Mouse (Mus musculus) hindbrain, embryonic 12.5 days (tissue): ENCODE measurements around the gene Notch2. TPM values are rescaled to one million over a fixed set of nuclear protein-coding genes. Genes with fewer than 3 reads are reported as not detected.

Source experiments
- ATAC-seq: fragments of 200-750 bp; cut with Nextera tagmentation; 2 replicates; pipeline ENCODE4 v1.8.0; 2017; ENCODE audit warnings: moderate TSS enrichment; ENCODE audit not compliant: low FRiP score
- H3K27ac ChIP-seq: fragments of 300-500 bp; sonication (generic); 2 replicates; pipeline ENCODE4 v1.5.1; 2016; ENCODE audit warnings: mild to moderate bottlenecking
- H3K27me3 ChIP-seq: fragments of 300-500 bp; sonication (generic); 2 replicates; pipeline ENCODE4 v1.6.1; 2016; ENCODE audit warnings: mild to moderate bottlenecking
- H3K36me3 ChIP-seq: fragments of 300-500 bp; sonication (generic); 2 replicates; pipeline ENCODE4 v1.6.1; 2016; ENCODE audit warnings: mild to moderate bottlenecking
- H3K4me1 ChIP-seq: fragments of 300-500 bp; sonication (generic); 2 replicates; pipeline ENCODE4 v1.6.1; 2016
- H3K4me2 ChIP-seq: fragments of 300-500 bp; sonication (generic); replicated peaks from 2 replicates; pipeline ENCODE4 v1.6.1; 2016; ENCODE audit warnings: mild to moderate bottlenecking
- H3K4me3 ChIP-seq: fragments of 300-500 bp; sonication (generic); 2 replicates; pipeline ENCODE4 v1.5.1; 2016; ENCODE audit warnings: mild to moderate bottlenecking
- H3K9ac ChIP-seq: fragments of 300-500 bp; sonication (generic); 2 replicates; pipeline ENCODE4 v1.6.1; 2016; ENCODE audit warnings: mild to moderate bottlenecking, moderate library complexity
- H3K9me3 ChIP-seq: fragments of 300-500 bp; sonication (generic); replicated peaks from 2 replicates; pipeline ENCODE4 v1.6.1; 2016; ENCODE audit warnings: mild to moderate bottlenecking
- WGBS: fragments of 180-500 bp; shearing (Covaris S2); methylation state at CpG from one replicate; pipeline ENCODE4 v1.1.7; 2016; 5-methylcytosine and 5-hydroxymethylcytosine counted together
- polyA plus RNA-seq: library from polyadenylated mRNA; unstranded; fragments of >200 nt; fragmentation: Nextera tagmentation; extraction: Ambion mirVana; gene quantifications from 2 replicates; pipeline ENCODE4 v1.2.1, GENCODE M21; 2016

The Notch2 gene
- polyA plus RNA-seq, 1 experiment from 2014 or later, result 26.5 TPM

GRCm38 (mm10) chr3:98158646-98159045 is 145.3 kb downstream of the Notch2 start:
- WGBS, result 72% methylated on average over 4 of the region's 4 CpGs

DNA sequence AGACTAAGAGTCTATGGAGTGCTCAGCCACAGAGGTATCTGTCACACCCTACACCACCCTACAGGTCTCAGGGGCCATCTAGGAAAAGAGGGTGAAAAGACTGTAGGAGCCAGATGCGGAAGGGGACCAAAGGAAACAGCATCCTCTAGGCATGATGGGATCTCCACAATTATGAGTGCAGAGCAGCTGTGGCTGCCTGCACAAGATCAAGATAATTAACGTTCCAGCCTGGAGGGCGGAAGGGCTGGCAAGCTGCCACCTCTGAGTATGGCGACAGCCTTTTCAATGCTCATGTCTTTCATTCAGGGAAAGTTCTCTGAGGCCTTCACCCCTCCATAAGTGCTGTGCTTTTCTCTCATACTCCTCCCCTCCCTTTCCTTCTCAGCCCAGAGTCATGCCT is 146.0 kb downstream of the Notch2 start:
- Histone ChIP-seq H3K4me3 (no peak overlapping the region), H3K9ac (no peak overlapping the region), H3K36me3 (no peaks in the 10 kb centered on the region), H3K4me1 (no peaks in the 10 kb centered on the region), H3K4me2 (no peak overlapping the region), H3K27me3 (no peaks in the 10 kb centered on the region), H3K9me3 (no peaks in the 10 kb centered on the region), H3K27ac (no peak overlapping the region)
- 50% methylated on average over 4 of the region's 4 CpGs for WGBS
- peak; percentile 50 for ATAC-seq

More at GRCm38 (mm10) chr3:98158646-98159045, 145.3 kb downstream of the Notch2 start:
- Histone ChIP-seq H3K27me3 (no peaks in the 10 kb centered on the region), H3K27ac (no peak overlapping the region), H3K9me3 (no peaks in the 10 kb centered on the region), H3K9ac (no peak overlapping the region), H3K4me1 (no peaks in the 10 kb centered on the region), H3K4me2 (no peak overlapping the region), H3K4me3 (no peak overlapping the region), H3K36me3 (no peaks in the 10 kb centered on the region)
- ATAC-seq, result no peak

DNA sequence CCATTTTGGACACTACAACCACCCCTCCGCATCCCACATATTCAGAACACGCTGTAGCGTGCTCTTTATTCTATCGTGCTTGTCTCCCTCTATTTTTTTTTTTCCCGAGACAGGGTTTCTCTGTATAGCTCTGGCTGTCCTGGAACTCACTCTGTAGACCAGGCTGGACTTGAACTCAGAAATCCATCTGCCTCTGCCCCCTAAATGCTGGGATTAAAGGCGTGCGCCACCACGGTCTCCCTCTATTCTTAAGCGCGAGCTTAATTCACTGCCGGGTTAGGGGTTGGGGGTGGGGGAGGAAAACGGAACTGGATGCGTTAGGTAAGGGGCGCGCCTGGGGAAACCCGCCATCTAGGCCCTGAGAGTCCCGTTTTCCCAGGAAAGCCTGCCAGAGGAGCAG is 147.0 kb downstream of the Notch2 start, which contains the start of gene Adam30:
Gene Adam30 (plus strand): TSS at position 301 of the 400 bp plus-strand sequence.
- Histone ChIP-seq H3K4me2 (no peak within 1 kb of the TSS), H3K36me3 (no peaks in the 10 kb centered on the region), H3K4me3 (no peak within 1 kb of the TSS), H3K27ac (no peak within 1 kb of the TSS), H3K27me3 (no peaks in the 10 kb centered on the region), H3K9me3 (no peaks in the 10 kb centered on the region), H3K4me1 (no peaks in the 10 kb centered on the region), H3K9ac (no peak within 1 kb of the TSS)
- no peak for ATAC-seq
- WGBS, result 86% methylated on average over 17 of the region's 17 CpGs

DNA sequence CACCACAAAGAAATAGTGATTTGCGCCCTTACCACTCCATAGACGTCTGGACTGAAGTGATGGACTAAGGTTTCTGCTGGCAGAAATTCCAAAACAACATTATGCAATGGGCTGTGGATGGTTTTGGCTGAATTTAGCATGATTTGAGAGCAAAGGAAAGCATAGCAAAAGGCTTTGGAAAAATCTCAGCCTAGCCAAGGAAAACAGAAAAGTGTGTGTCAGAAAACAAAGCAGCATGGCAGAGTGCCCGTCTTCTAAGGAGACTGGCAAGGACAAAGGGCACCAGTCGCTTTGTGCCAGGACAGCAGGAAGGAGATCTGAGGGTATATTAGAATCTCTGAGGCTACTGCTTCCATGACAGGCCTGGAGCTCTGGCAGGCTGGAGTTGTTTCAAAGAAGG is 165.0 kb downstream of the Notch2 start:
- 82% methylated on average over 4 of the region's 4 CpGs for WGBS
- Histone ChIP-seq H3K27me3 (no peaks in the 10 kb centered on the region), H3K4me1 (no peaks in the 10 kb centered on the region), H3K4me2 (no peak overlapping the region), H3K36me3 (no peaks in the 10 kb centered on the region), H3K9me3 (no peaks in the 10 kb centered on the region; the same call in 1 of the 2 replicates), H3K27ac (no peak overlapping the region), H3K9ac (no peak overlapping the region), H3K4me3 (no peak overlapping the region)
- ATAC-seq, result no peak

DNA sequence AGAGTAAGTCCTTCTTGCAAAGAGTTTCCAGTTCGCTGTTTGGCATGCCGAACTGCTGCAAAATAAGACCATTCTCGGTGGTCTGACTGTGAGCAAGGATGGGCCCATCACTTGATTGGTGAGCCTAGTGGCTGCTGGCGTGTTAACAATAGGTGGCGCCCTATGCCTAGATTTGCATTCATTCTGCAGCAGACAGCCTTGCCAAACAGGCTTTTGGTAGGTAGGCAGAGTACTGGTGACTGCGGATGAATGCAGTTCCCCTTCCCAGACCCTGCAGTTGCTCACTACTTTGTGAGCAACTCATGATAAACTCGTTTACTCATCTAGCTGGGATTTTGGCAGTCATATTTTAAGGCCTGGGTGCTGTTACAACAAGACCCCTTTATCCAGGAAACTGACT is 167.5 kb downstream of the Notch2 start:
- H3K9me3 ChIP-seq, result no peaks in the 10 kb centered on the region; the same call in 1 of the 2 replicates
- no peak overlapping the region for H3K4me3 ChIP-seq
- no peak overlapping the region for H3K4me2 ChIP-seq
- H3K27me3 ChIP-seq, result no peaks in the 10 kb centered on the region
- no peak overlapping the region for H3K9ac ChIP-seq
- H3K36me3 ChIP-seq, result no peaks in the 10 kb centered on the region
- H3K27ac ChIP-seq, result no peak overlapping the region
- ATAC-seq, result no peak
- peaks cover 6% of the 10 kb centered on the region for H3K4me1 ChIP-seq
- WGBS, result 23% methylated on average over 7 of the region's 7 CpGs

DNA sequence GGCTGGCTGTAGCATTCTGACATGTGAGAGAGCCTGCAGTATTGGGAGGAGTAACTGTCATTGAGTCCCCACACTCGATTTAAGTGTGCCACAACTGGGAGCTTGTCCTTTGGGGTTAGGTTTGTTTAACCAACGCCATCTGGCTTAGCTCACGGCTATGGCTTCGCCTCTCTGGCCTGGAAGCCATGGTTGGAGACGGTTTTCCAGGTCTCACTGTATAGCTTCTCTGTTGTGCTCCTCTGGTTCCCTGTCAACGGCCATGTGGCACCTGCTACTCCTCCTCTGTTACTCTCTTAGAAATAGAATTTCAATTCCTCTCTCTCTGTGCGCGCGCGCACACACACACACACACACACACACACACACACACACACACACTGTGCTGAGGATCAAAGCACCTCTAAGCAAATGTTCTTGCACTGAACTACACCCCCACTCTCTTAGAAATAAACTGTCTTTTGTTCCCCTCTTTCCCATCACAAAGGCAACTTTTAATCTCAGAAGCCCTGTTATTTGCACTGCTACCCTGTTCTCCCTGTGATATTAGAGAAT is 171.9 kb downstream of the Notch2 start:
- no peak for ATAC-seq
- Histone ChIP-seq H3K27ac (no peak overlapping the region), H3K4me3 (no peak overlapping the region)

DNA sequence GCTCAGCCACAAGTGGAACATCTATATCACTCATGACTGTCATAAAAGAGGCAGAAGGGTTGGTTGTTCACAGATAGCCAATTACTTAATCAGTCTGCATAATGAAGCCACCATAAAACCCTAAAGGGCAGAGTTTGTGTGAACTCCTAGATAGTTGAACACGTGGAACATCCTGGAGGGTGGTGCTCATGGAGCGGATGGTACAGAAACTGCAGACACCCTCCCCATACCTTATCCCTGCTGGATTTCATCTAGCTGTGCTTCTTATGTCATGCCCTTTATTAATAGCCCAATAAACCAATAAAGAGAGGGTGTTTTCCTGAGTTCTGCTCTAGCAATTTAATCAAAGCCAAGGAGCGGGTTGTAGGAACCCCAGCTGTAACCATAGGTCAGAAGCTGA is 174.4 kb downstream of the Notch2 start:
- H3K9me3 ChIP-seq, result no peaks in the 10 kb centered on the region; the same call in 1 of the 2 replicates
- no peak for ATAC-seq
- peaks cover 6% of the 10 kb centered on the region for H3K4me1 ChIP-seq
- H3K9ac ChIP-seq, result no peak overlapping the region
- no peaks in the 10 kb centered on the region for H3K27me3 ChIP-seq
- WGBS, result 87% methylated on average over 3 of the region's 3 CpGs
- no peaks in the 10 kb centered on the region for H3K36me3 ChIP-seq
- no peak overlapping the region for H3K4me3 ChIP-seq
- no peak overlapping the region for H3K27ac ChIP-seq
- H3K4me2 ChIP-seq, result no peak overlapping the region

More for the DNA sequence above, 171.9 kb downstream of the Notch2 start:
- H3K9me3 ChIP-seq, result no peaks in the 10 kb centered on the region; the same call in 1 of the 2 replicates
- H3K4me2 ChIP-seq, result no peak overlapping the region
- H3K27me3 ChIP-seq, result no peaks in the 10 kb centered on the region
- H3K4me1 ChIP-seq, result peaks cover 6% of the 10 kb centered on the region
- no peak overlapping the region for H3K9ac ChIP-seq
- 48% methylated on average over 10 of the region's 10 CpGs for WGBS
- H3K36me3 ChIP-seq, result no peaks in the 10 kb centered on the region

DNA sequence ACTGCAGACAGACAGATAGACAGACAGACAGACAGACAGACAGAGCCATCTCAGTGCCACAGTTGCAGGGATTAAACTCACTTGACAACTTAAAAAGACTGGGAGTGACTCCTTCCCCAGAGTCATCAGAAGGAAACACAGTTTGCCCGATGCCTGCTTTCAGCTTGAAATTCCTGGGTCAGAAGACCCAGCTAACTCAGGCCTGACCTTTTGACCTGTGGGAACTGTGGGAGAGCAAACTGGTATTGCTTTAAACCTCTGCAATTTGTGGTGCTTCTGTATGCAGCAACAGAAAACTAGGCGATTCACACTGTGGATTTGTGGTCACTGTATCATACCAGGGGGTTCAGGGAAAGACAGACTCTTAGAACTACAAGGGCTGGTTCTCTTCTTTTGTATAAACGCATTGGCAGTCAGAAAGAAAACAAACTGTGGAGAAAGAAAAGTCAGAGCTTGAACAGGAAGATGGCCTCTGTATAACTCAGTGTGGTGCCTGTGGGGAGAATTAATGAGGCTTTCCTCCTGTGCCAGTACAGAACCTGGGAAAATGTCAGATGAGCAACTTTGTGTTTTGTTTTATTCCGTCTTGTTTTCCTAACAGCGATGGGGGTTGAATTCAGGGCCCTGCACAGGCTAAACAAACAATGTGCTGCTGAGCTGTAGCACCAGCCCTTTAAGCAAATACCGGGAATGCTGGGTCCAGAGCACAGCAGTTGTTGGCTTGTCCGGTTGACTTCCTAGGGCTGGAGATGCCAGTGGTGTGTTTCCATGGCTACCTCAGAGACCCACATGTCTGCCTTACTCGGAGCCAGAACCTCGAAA is 184.6 kb downstream of the Notch2 start:
- H3K27me3 ChIP-seq, result no peaks in the 10 kb centered on the region
- no peak overlapping the region for H3K4me3 ChIP-seq
- 0 out of 2 replicates have a peak, but pooled peaks have one; percentile 32 for ATAC-seq
- no peaks in the 10 kb centered on the region for H3K9me3 ChIP-seq
- WGBS, result 4% methylated on average over 9 of the region's 9 CpGs
- H3K4me2 ChIP-seq, result no peak overlapping the region
- peaks cover 6% of the 10 kb centered on the region; the same call in 1 of the 2 replicates for H3K4me1 ChIP-seq
- H3K9ac ChIP-seq, result no peak overlapping the region
- H3K36me3 ChIP-seq, result no peaks in the 10 kb centered on the region
- peak overlapping the region; percentile 53 for H3K27ac ChIP-seq

DNA sequence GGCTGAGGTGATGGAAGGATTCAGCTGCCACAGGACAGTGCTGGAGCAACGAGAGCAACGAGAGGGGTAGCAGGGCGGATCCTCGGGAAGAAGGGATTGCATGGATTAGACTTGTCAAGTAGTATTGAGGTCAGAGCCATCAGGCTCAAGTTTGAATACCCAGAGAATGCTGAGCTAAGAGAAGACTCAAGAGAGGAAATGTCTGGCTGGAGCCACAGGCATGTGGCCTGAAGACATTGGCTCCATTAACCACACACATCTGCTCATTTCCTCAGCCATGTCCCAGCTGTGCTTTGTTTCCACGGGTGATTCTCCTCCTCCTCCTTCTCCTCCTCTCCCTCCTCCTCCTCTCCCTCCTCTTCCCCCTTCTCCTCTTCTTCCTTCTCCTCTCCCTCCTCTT is 186.4 kb downstream of the Notch2 start:
- 74% methylated on average over 5 of the region's 5 CpGs for WGBS
- no peak overlapping the region for H3K4me2 ChIP-seq
- no peak overlapping the region for H3K4me3 ChIP-seq
- no peak for ATAC-seq
- no peak overlapping the region for H3K9ac ChIP-seq
- no peaks in the 10 kb centered on the region for H3K36me3 ChIP-seq
- H3K27ac ChIP-seq, result no peak overlapping the region
- no peaks in the 10 kb centered on the region for H3K9me3 ChIP-seq
- no peaks in the 10 kb centered on the region for H3K27me3 ChIP-seq
- peaks cover 6% of the 10 kb centered on the region; the same call in 1 of the 2 replicates for H3K4me1 ChIP-seq

Other genes starting within 250 kb of the Notch2 start
- 50.7 and 54.9 TPM in 2 replicates for gene Pde4dip, start 124.8 kb upstream of the Notch2 start, polyA plus RNA-seq
- 104 and 114 TPM in 2 replicates for gene Sec22b, start 112.3 kb upstream of the Notch2 start, polyA plus RNA-seq
- not detected in 2 replicates for gene Adam30, start 147.1 kb downstream of the Notch2 start, polyA plus RNA-seq
- not detected in 2 replicates for gene Reg4, start 208.6 kb downstream of the Notch2 start, polyA plus RNA-seq